Mouse (Mus musculus) monocyte, adult 5-6 weeks (primary cell): ENCODE data around the gene Usp5. TPM values are rescaled to one million over a fixed set of nuclear protein-coding genes. Genes with fewer than 3 reads are reported as not detected.

Experiments used
- ATAC-seq: fragments of 153-309, 156-312 bp; replicated peaks from 2 replicates; pipeline ENCODE4 v1.8.0; 2017; ENCODE audit warnings: mild to moderate bottlenecking; ENCODE audit not compliant: low TSS enrichment, insufficient number of reproducible peaks, severe bottlenecking, poor library complexity, low FRiP score
- total RNA-seq: library from RNA; stranded (forward); fragments of 200-1000, 200-491, 200-594 nt; gene quantifications from 3 replicates; pipeline ENCODE4 v1.2.3, GENCODE M21; 2017

The Usp5 gene
- total RNA-seq = 34.6 to 45.5 TPM (median 35.5 TPM) in 3 replicates

DNA sequence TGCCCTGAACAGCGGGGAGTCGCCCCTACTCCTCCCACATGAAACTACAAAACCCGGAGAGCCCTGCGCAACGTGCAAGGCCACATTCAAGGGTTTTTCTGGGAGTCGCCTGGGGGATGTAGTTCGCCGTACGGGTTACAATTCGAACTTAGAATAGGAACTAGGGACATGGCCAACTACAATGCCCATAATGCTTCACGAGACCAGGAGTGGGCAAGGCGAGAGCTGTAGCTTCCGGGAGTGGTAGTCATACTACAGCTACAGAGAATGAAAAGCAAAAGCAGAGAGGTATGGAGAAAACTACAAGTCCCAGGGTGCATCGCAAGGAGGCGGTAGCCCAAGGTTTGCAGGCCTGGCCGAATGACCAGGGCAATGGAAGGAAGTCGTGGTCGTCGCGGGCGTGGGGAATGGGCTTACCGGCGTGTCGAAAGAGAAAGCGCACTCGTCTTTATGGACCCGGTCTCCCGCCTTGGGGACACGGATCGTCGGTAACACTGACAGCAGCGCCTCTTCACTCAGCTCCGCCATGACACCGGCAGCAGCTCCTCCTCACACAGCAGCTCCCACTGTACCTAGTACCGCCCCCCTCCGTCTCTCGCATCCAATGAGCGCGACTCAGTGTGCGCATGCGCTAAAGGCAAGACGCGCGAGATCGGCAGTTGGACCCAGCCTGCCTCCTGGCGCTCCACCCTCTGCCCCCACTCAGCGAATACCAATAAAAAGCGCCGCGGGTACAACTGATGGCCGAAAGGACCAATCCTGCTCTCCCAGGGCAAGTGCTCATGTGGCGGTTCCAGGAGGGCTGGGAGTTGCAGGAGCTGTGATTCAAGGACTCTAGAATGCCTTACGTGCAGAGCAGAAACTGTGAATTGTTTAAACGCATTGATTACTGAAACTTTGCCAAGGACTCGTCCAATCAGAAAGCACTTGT lies at the start of gene Usp5, which contains the start of gene Cdca3:
Usp5 (minus strand) TSS at position 617 of the 931 bp plus-strand sequence.
Cdca3 (plus strand) TSS at position 680 of the 931 bp plus-strand sequence.
- ATAC-seq = peak; percentile 88

GRCm38 (mm10) chr6:124874348-124874747 lies 45.1 kb upstream of the Usp5 start:
- ATAC-seq = no peak

DNA sequence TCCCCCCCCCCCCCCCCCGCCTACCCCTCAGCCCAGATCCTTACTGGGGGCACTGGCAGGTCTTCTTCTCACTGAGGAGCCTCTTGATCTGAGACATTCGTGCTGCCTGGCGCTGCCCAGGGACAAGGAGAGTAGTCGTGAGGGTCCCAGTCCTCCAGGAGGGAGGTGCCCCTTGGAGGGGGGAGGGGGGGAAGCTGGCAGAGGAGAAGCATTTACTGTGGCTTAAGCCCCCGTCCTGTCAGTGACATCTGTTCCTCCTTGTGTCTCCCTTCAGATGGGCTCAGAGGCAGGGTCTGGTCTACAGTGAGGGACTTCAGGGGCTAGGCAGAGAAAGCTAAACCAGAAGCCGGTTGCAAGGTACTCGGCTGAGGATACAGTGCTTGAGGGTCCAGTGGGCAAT lies 37.3 kb upstream of the Usp5 start:
- ATAC-seq = no peak

DNA sequence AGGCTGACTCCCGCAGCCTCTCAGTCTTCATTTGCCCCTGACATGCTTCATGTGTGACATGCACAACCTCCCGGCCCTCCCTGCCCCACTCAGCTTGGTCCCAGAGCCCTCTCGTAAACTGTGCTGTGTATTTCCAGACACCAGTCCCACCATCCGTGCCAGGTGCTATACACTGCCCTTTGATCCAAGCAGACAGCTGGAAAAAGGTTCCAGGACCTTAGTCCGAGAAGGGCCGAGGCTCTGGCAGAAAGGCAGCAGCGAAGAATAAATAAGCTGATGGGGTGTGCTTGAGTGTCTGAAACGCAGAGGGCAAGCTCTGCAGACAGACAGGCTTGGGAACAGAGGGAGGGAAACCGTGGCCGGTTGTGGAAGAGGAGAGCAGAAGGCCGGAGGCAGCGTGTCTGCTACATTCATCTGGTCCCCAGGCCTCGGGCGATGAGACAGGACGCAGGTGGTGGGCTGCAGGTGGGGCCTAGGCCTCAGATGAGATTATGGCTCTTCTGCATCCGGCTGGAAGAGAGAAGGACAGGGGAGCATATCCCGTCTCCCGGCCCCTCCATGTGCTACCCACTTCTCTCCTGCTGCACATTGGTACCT lies 36.6 kb upstream of the Usp5 start:
- no peak for ATAC-seq

DNA sequence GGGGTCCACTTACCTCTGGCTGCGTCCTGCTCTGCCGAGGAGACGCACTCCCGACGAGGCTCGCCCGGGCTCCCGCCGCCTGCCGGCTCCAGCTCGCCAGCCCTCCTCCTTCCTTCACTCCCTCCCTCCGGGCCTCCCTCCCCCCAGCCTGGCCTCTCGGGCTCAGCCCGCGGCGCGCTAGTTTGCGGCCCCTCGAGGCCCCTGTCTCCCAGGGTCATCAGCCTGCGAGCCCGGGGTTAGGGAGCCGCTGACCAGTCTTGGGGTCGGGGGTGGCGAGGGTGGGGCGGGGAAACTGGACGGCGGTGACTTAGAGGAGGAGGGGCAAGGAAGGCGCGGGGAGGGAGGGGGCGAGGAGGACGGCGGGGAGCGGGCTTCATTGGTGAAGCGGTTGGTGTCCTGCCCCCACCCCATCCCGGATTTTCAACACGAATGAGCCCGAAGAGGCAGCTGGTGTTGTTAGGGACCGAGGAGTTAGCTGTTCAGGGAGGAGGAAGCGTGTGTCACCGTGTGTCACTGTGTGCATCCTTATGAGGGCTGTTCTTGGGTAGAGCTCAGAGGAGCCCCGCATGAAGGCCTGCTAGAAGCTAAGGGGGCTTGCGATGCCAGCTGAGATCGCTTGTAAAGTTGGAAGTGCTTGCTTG lies 34.5 kb upstream of the Usp5 start, which contains the start of gene Gpr162:
Gpr162 (minus strand) TSS at position 326 of the 641 bp plus-strand sequence.
- no peak for ATAC-seq

GRCm38 (mm10) chr6:124863125-124863657 lies 33.9 kb upstream of the Usp5 start:
- ATAC-seq = no peak

DNA sequence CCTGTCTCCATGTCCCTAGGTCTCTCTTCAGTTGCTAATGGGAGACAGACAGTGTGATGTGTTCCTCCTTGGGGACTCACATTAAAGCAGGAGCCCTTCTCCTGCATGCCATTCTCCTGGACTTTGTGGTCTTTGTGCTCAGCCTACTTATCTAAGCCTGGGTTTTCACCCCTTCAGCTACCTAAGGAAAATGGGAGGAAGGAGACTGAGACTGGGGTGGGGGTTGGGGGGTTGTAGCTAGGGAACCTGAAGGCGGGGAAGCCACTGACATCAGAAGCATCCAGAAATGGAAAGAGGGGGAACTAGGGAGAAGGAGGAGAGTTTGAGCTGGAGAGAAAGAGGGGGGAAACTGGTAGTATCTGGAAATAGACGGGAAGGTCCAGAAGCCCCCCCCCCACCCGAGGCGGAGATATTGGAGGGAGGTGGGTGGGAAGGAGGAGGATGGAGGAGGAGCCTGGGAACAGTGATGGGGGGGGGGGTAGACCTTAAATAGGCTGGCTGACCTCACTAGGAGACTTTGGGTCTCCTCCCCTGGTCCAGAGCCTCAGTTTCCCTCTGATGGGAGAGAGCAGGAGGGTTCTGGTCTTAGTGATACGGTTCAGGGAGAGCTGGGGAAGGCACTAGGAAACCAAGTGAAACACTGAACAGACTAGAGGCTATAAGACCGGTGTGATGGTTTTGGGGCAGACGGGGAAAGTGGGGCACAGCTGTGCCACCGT lies 33.3 kb upstream of the Usp5 start:
- ATAC-seq = no peak

GRCm38 (mm10) chr6:124861802-124862201 lies 32.5 kb upstream of the Usp5 start:
- ATAC-seq = no peak

DNA sequence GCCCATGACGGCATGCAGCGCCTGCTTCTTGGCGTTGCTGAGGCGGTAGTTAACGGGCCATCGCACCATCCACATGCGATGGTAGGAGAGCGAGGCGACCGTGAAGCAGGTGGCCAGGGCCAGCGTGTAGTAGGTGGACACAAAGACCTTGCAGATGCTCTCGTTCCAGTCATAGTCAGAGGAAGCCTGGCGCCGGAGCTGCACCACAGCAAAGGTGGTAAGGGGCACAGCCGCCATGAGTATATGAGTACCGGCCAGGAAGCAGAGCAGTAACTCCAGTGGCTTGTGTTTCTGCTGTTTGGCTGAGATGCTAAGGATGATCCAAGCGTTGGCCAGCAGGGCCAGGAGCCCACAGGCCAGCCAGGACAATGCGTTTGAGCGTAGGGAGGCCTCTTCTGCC lies 32.0 kb upstream of the Usp5 start:
- ATAC-seq = no peak

DNA sequence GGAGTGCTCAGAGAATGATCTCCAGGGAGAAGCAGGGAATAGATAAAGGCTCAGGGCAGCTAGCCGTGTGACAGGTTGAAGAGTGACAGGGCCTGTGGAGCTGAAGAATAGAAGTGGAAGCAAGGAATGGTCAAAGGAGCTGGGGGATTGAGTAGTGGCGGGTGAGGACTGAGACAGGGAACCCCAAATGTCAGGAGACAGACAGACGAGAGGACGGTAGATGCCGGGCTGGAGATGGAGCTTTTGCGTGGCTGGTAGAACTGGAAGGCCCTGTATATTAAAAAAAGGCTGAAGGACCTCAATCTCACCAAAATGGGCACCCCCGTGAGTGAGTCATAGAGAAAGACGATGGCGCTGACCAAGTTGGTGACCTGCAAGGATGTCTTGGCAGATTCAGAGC lies 31.2 kb upstream of the Usp5 start:
- ATAC-seq = no peak

DNA sequence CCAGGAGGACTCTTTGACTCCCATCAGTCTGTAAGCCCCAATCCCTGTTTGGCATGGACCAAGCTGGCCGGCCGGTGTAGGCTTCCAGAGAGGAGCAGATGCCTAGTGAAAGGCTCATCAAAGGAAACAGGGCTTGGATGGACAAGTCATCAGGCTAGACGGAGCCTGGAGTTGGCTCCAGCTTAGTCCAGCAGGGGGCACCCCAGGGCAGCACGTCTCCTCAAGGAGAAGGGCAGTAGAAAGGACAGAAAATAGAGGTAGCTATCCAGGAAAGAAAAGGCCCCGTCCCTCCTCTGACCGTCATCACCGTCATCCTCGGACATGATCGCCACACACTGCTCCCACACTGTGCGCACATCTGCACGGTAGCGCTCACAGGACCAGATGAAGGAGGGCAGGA lies 30.4 kb upstream of the Usp5 start:
- peak; percentile 75 for ATAC-seq

DNA sequence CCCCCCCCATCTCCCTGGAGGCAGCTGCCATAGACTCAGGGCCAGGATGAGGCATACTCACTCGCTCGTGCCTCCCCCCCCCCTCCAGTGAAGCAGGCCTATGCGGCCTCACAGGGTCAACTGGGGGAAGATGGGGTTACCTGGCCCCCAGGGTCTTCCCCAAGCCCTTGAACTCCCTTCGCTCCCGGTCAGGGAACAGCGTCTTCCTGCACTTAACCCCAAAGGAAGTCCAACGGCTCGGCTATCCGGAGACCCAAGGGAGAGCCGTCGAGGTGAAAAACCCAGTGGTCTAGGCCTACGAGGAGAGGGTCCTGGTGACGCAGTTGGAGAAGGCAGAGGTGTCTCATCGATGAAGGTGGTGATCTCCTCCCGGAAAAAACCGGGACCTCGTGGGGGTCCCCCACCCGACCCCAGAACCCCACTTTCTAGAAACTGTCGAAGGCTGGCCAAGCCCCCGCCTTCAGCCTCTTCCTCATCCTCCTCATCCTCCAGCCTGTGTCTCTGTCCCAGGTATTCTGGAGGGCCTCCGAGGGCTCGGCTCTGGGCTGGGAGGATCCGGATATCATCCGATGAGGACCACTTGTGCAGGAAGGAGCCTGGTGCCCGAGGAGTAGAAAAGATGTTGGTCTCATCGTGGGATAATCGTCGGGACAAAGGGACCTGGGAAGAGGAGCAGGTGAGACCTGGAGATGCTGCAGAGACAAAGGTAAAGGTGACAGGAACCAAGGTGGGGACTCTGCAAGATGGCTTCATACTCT lies 29.5 kb upstream of the Usp5 start:
- ATAC-seq = no peak

DNA sequence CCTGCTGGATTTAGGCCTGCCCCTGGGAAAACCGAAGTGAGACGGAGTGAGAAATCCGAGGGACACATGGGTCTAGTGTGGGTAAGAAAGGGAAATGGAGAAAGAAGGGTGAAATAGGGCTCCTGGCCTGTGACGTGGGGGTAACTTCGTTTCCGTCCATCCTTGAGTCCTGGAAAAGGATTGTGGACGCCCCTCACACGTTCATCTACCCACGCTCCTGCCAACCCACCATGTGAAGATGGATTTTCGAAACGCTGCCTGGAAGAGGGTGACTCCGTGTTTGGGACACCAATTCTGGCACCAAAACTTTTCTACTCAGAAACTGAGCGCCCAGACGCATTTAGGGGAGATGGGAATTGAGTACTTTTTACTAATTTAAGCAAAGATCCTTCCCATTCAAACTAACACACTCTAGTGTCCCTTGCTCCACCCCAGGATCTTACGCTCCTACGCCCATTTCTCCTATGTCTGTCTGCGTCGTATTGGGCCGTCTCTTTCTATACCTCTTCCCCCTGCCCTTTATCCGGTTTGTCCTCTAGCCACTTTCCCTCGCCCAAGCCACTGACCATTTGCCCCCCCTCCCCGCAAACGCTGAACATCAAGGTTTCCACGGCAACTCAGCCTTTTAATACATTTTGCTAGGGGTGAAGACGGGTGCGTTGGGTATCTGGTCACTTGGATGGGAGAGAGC lies 28.7 kb upstream of the Usp5 start:
- no peak for ATAC-seq

DNA sequence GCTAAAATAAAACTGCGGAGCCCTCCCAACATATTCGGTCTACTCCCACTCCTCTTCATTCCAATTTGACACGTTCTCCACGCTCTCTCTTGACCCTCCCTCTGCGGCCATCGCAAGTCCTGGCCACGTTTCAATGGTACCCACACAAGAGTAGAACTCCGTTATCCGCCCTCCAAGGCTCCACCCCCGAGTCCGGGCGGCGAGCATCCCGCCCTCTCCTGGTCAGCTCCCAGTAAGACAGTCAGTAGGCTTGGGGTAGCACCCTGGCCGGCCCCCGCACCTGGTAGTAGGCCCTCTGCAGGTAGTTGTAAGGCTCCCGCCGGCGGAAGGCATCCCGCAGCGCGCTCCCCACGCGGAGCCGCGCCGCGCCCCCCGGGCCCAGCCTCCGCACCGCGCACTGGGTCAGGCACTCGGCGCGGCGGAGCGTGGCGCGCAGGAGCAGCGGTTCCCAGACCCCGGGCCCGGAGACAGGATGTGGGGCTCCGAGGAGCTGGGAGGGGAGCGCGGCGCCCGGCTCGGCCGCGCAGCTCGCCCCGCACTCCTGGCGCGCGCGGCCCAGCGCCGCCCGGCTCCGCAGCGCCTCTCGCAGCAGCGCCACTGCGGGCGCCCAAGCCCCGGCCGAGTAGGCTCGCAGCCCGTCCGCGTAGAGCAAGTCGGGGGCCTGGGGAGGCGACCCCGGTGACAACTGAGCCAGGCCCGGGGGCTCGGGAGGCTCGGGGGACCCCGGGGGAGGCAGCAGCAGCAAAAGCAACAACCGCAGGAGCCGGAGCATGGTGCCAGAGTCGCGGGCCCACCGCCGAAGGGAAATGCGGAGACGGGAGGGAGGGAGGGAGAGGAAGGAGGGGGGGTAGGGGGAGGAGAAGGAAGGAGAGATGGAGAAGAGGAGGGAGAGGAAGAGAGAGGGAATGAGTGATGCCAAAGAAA lies 27.9 kb upstream of the Usp5 start, which contains the start of gene P3h3:
P3h3 (minus strand) TSS at position 837 of the 924 bp plus-strand sequence.
- ATAC-seq = peak; percentile 68

- ATAC-seq = no peak
Measured at GRCm38 (mm10) chr6:124856321-124856720, 27.0 kb upstream of the Usp5 start.

DNA sequence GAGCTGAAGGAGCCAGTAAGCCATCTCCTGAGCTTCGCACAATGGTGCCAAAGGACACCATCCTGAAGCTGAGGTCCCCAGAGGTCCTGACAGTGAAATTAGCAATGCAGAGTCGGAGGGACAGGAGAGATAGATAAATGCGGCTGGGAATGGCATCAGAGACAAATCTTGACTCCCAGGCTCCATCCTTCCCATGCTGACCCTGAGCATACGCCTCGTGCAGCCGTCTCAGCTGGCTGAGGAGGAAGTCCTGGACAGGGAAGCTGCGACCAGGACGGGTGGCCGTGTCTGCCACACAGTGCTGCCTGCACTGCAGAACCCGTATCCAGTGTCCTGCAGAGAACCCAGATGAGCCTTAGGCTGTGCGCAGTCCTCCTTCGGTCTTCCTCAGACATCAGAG lies 25.4 kb upstream of the Usp5 start:
- ATAC-seq = no peak
